Mouse (Mus musculus): ENCODE results near the gene Utp14b. TPM values are rescaled to one million over a fixed set of nuclear protein-coding genes. Genes with fewer than 3 reads are reported as not detected.
A peak's percentile ranks its signal among the peaks of the same experiment; 100 is the strongest.

The Utp14b gene
- polyA plus RNA-seq, 1 experiment from 2014 or later = 4.5 TPM

DNA sequence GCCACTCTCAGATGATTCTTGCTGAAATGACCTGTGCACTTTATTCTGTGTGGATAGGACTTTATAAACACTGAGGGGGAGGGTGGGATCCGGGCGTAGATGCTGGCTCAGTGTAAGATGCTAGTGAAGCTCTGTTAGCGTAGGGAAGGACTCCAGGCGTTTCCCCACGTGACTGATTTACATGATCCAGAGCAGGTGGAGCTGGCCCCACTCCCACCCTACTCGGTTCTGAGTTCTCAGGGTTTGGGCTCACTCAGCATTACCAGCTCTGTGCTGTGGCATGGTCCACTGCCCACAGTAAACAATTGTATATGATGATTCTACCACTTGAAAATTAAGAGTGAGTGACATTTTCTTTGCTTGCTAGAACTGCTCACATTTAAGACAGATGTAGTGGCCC, 40.3 kb downstream of the Utp14b start:
- WGBS = 72% methylated on average over 6 of the region's 6 CpGs
- no peak overlapping the region for H3K4me3 ChIP-seq (replicated peaks; ENCODE audit: low read depth, low read length)
- H3K4me2 ChIP-seq (ENCODE audit: low read length) = no peak overlapping the region
- no peak overlapping the region for H3K27ac ChIP-seq (replicated peaks; ENCODE audit: low read depth, low read length)
- no peaks in the 10 kb centered on the region for H3K27me3 ChIP-seq (ENCODE audit: control insufficient read depth, insufficient read depth, low read length)
- peaks cover 78% of the 10 kb centered on the region for H3K36me3 ChIP-seq (ENCODE audit: control insufficient read depth, insufficient read depth, low read length)
- no peak overlapping the region for H3K9ac ChIP-seq (replicated peaks; ENCODE audit: low read length)
- ATAC-seq (ENCODE audit: low FRiP score, low TSS enrichment) (no peak), DNase-seq (no peak)
- H3K4me1 ChIP-seq (ENCODE audit: control insufficient read depth, insufficient read depth, low read length) = no peaks in the 10 kb centered on the region
- no peaks in the 10 kb centered on the region for H3K9me3 ChIP-seq (ENCODE audit: control insufficient read depth, low read length)

DNA sequence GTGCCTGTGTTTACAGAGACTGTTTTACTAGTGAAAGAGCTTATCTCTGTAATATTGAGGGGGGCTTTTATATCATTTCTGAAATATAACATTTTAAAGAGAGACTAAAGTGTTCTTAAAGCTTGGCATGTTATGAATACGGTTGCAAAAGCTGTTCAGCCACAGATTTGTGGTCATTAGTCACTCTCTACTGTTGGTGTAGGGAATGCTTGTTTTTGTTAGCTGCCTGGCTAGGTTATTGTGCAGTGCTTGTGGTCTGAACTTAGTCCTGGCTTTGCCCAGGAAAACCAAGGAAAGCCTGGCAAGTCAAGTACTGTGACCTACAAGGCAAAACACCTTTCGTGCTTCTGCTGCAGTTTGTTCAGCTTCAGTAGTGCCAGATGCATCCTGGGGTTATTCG, 43.9 kb downstream of the Utp14b start:
- DNase-seq = no peak
- H3K4me2 ChIP-seq (ENCODE audit: low read length) = no peak overlapping the region
- no peak for ATAC-seq (ENCODE audit: low FRiP score, low TSS enrichment)
- peaks cover 80% of the 10 kb centered on the region for H3K36me3 ChIP-seq (ENCODE audit: control insufficient read depth, insufficient read depth, low read length)
- H3K9me3 ChIP-seq (ENCODE audit: control insufficient read depth, low read length) = no peaks in the 10 kb centered on the region
- no peak overlapping the region for H3K27ac ChIP-seq (replicated peaks; ENCODE audit: low read depth, low read length)
- H3K27me3 ChIP-seq (ENCODE audit: control insufficient read depth, insufficient read depth, low read length) = no peaks in the 10 kb centered on the region
- H3K4me1 ChIP-seq (ENCODE audit: control insufficient read depth, insufficient read depth, low read length) = no peaks in the 10 kb centered on the region
- no peak overlapping the region for H3K4me3 ChIP-seq (replicated peaks; ENCODE audit: low read depth, low read length)
- WGBS = 96% methylated on average over 3 of the region's 3 CpGs
- no peak overlapping the region for H3K9ac ChIP-seq (replicated peaks; ENCODE audit: low read length)

DNA sequence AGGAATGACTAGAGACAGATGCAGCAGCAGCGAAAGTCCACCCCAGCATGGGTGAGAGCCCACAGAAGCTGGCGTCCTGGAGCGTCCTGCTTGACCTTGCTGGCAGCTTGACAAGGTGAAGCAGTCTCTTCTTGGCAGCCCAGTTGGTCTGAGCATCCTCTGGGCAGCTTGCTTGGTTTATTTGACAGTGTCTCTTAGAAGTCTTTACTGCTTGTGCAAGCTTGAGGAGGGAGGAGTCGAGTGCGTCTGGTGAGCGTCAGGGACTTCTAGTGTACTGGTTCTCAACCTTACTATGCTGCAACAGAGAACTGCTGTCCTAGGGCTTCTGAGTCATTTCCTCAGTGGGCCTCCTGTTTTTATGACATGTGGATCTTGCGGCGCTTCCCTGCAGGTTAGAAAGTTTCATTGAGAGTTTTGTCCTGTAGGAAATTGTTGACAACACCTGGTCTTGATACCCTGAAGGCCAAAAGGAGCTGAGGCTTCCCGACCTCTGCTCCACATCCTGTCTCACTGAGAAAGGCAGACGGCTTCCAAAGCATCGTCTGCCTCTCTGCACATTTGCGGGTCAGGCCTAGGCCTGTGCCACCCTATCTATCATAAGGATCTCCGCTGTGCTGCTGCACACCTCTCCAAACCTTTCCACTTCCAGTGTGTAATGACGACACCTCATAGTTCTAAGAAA, 44.6 kb downstream of the Utp14b start:
- H3K27me3 ChIP-seq (ENCODE audit: control insufficient read depth, insufficient read depth, low read length) = no peaks in the 10 kb centered on the region
- H3K27ac ChIP-seq (replicated peaks; ENCODE audit: low read depth, low read length) = no peak overlapping the region
- ATAC-seq (ENCODE audit: low FRiP score, low TSS enrichment) (no peak), DNase-seq (no peak)
- H3K4me2 ChIP-seq (ENCODE audit: low read length) = no peak overlapping the region
- WGBS = 95% methylated on average over 14 of the region's 14 CpGs
- no peak overlapping the region for H3K9ac ChIP-seq (replicated peaks; ENCODE audit: low read length)
- no peak overlapping the region for H3K4me3 ChIP-seq (replicated peaks; ENCODE audit: low read depth, low read length)
- no peaks in the 10 kb centered on the region for H3K9me3 ChIP-seq (ENCODE audit: control insufficient read depth, low read length)
- no peaks in the 10 kb centered on the region for H3K4me1 ChIP-seq (ENCODE audit: control insufficient read depth, insufficient read depth, low read length)
- peaks cover 77% of the 10 kb centered on the region for H3K36me3 ChIP-seq (ENCODE audit: control insufficient read depth, insufficient read depth, low read length)

DNA sequence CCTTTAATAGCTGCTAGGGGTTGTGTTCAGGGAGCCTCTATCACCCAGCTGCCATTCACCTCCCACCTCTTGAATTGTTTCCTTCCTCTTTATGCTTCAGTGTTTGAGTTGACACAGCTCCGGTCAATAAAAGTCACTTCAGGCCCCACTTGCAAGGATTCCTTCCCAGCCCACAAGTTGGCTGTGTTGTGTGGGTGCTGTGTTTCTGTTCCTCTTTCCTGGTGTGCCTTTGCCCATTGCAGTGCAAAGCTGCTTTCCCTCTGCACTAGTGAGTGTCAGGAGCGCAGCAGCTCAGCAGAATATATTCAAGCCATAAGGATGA, 45.1 kb downstream of the Utp14b start:
- Histone ChIP-seq H3K36me3 (ENCODE audit: control insufficient read depth, insufficient read depth, low read length) (peaks cover 74% of the 10 kb centered on the region), H3K27me3 (ENCODE audit: control insufficient read depth, insufficient read depth, low read length) (no peaks in the 10 kb centered on the region), H3K27ac (replicated peaks; ENCODE audit: low read depth, low read length) (no peak overlapping the region), H3K4me1 (ENCODE audit: control insufficient read depth, insufficient read depth, low read length) (no peaks in the 10 kb centered on the region), H3K9ac (replicated peaks; ENCODE audit: low read length) (no peak overlapping the region), H3K9me3 (ENCODE audit: control insufficient read depth, low read length) (no peaks in the 10 kb centered on the region), H3K4me2 (ENCODE audit: low read length) (no peak overlapping the region), H3K4me3 (replicated peaks; ENCODE audit: low read depth, low read length) (no peak overlapping the region)
- DNase-seq (no peak), ATAC-seq (ENCODE audit: low FRiP score, low TSS enrichment) (no peak)
- WGBS = 93% methylated on average over 2 of the region's 2 CpGs

DNA sequence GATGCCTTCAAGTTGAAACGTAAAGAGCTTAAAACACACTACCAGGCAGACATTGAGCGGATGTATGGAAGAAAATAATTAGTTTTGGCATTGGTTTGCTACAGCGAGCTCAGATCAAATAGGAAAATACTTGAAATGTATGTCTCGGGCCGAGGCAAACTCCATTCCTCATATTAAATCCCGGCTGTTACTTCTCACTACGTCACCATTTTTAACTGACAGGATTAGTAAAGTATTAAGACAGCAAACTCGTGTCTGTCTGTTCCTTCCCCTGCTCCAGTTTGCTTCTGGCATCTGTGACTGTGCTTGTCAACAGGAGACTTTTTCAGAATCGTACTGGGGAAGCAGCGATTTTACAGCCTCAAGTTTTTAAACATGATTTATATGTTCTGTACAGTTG, 48.5 kb downstream of the Utp14b start:
- H3K9me3 ChIP-seq (ENCODE audit: control insufficient read depth, low read length) = no peaks in the 10 kb centered on the region
- DNase-seq (no peak), ATAC-seq (ENCODE audit: low FRiP score, low TSS enrichment) (no peak)
- H3K4me2 ChIP-seq (ENCODE audit: low read length) = no peak overlapping the region
- H3K9ac ChIP-seq (replicated peaks; ENCODE audit: low read length) = no peak overlapping the region
- H3K27ac ChIP-seq (replicated peaks; ENCODE audit: low read depth, low read length) = no peak overlapping the region
- no peaks in the 10 kb centered on the region for H3K4me1 ChIP-seq (ENCODE audit: control insufficient read depth, insufficient read depth, low read length)
- 89% methylated on average over 10 of the region's 10 CpGs for WGBS
- no peak overlapping the region for H3K4me3 ChIP-seq (replicated peaks; ENCODE audit: low read depth, low read length)
- H3K27me3 ChIP-seq (ENCODE audit: control insufficient read depth, insufficient read depth, low read length) = no peaks in the 10 kb centered on the region
- peaks cover 47% of the 10 kb centered on the region for H3K36me3 ChIP-seq (ENCODE audit: control insufficient read depth, insufficient read depth, low read length)

DNA sequence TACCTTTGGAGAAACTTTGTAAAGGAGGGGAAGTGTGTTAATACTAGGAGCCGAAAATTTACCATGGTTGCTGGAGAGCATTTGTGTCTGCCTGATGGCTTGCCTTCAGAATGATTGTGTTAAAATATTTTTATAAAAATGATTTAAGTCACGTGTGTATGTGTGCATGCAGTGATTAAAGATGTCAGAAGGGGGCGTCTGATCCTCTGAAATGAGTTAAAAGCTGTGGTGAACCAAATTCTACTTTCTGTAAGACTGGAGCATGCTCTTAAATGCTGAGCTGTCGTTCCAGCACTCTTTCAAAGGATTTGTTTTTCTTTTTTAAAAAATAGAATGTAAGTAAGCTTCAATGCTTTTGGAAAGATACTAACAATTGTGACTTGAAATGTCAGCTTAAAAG, 49.4 kb downstream of the Utp14b start:
- ATAC-seq (ENCODE audit: low FRiP score, low TSS enrichment) (no peak), DNase-seq (peak; percentile 56)
- Histone ChIP-seq H3K4me2 (ENCODE audit: low read length) (no peak overlapping the region), H3K4me1 (ENCODE audit: control insufficient read depth, insufficient read depth, low read length) (no peaks in the 10 kb centered on the region), H3K4me3 (replicated peaks; ENCODE audit: low read depth, low read length) (no peak overlapping the region), H3K27ac (replicated peaks; ENCODE audit: low read depth, low read length) (no peak overlapping the region), H3K9ac (replicated peaks; ENCODE audit: low read length) (no peak overlapping the region), H3K27me3 (ENCODE audit: control insufficient read depth, insufficient read depth, low read length) (no peaks in the 10 kb centered on the region), H3K9me3 (ENCODE audit: control insufficient read depth, low read length) (no peaks in the 10 kb centered on the region), H3K36me3 (ENCODE audit: control insufficient read depth, insufficient read depth, low read length) (peaks cover 38% of the 10 kb centered on the region)
- WGBS = 70% methylated on average over 4 of the region's 4 CpGs

DNA sequence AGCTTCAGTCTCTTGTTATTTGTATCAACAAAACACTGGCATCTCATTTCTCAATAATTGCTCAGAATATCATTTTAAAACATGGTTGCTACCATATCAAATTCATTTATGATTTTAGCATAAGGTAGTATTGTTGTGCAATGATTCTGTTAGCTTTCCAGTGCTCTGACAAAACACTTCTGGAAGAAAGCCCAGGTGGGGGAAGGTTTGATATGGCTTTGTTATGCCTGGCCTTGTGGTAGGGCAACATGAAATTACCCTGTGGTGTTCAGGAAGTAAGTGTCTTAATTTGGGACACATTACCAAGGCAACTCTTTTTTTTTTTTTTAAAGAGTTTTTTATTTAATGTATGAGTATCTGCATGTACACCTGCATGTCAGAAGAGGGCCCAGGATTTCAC, 52.2 kb downstream of the Utp14b start:
- H3K27ac ChIP-seq (replicated peaks; ENCODE audit: low read depth, low read length) = no peak overlapping the region
- H3K9ac ChIP-seq (replicated peaks; ENCODE audit: low read length) = no peak overlapping the region
- no peaks in the 10 kb centered on the region for H3K9me3 ChIP-seq (ENCODE audit: control insufficient read depth, low read length)
- no peak overlapping the region for H3K4me2 ChIP-seq (ENCODE audit: low read length)
- no peak for ATAC-seq (ENCODE audit: low FRiP score, low TSS enrichment)
- no peaks in the 10 kb centered on the region for H3K27me3 ChIP-seq (ENCODE audit: control insufficient read depth, insufficient read depth, low read length)
- H3K4me1 ChIP-seq (ENCODE audit: control insufficient read depth, insufficient read depth, low read length) = no peaks in the 10 kb centered on the region
- H3K36me3 ChIP-seq (ENCODE audit: control insufficient read depth, insufficient read depth, low read length) = peaks cover 14% of the 10 kb centered on the region
- no peak overlapping the region for H3K4me3 ChIP-seq (replicated peaks; ENCODE audit: low read depth, low read length)
- DNase-seq = no peak

DNA sequence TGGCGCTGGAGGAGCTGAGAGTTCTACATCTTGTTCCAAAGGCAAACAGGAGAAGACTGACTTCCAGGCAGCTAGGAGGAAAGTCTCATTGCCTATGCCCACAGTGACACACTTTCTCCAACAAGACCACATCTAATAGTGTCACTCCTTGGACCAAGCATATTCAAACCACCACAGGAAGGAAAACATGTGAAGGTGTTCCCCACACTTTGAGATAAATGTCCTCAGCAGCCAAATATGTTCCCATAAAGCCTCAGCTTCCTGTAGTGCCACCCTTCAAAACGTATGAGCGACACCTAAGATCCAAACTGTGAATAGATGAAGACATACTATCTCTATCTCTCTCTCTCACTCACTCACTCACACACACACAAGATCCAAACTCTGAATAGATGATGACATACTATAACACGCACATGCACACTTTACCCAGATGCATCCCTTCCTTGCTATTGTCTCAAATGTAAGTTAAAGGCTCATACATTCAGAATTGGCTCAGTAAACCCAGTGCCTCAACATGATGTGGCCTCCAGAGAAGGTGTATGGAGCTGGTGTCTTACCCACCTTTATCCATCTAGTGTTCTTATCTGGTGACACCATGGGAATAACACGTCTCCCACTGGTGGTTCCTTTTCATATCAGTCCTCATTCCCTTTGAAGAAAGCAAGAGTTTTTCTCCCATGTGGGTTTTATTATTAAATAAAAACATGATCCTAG, 52.9 kb downstream of the Utp14b start:
- no peaks in the 10 kb centered on the region for H3K4me1 ChIP-seq (ENCODE audit: control insufficient read depth, insufficient read depth, low read length)
- DNase-seq (no peak), ATAC-seq (ENCODE audit: low FRiP score, low TSS enrichment) (no peak)
- no peak overlapping the region for H3K27ac ChIP-seq (replicated peaks; ENCODE audit: low read depth, low read length)
- H3K9ac ChIP-seq (replicated peaks; ENCODE audit: low read length) = no peak overlapping the region
- H3K4me2 ChIP-seq (ENCODE audit: low read length) = no peak overlapping the region
- no peaks in the 10 kb centered on the region for H3K27me3 ChIP-seq (ENCODE audit: control insufficient read depth, insufficient read depth, low read length)
- H3K36me3 ChIP-seq (ENCODE audit: control insufficient read depth, insufficient read depth, low read length) = peaks cover 7% of the 10 kb centered on the region; the same call in 1 of the 2 replicates
- no peak overlapping the region for H3K4me3 ChIP-seq (replicated peaks; ENCODE audit: low read depth, low read length)
- WGBS = 94% methylated on average over 5 of the region's 5 CpGs
- no peaks in the 10 kb centered on the region for H3K9me3 ChIP-seq (ENCODE audit: control insufficient read depth, low read length)
